Mouse (Mus musculus) intestine, embryonic 14.5 days (tissue): ENCODE results near the gene Runx2. TPM values are rescaled to one million over a fixed set of nuclear protein-coding genes. Genes with fewer than 3 reads are reported as not detected.

Experiments
- ATAC-seq: fragments of 200-750 bp; cut with Nextera tagmentation; replicated peaks from 2 replicates; pipeline ENCODE4 v1.8.0; 2017; ENCODE audit warnings: low read depth, moderate number of reproducible peaks, moderate TSS enrichment, moderate library complexity; ENCODE audit not compliant: low FRiP score, low TSS enrichment
- DNase-seq: peaks from one replicate; pipeline ENCODE4 v3.0.0-alpha.2; 2018; ENCODE audit warnings: low spot score
- H3K27ac ChIP-seq: fragments of 300-500 bp; sonication (generic); 2 replicates; pipeline ENCODE4 v1.5.1; 2014; ENCODE audit warnings: low read depth, mild to moderate bottlenecking, control low read depth
- H3K27me3 ChIP-seq: fragments of 300-500 bp; sonication (generic); replicated peaks from 2 replicates; pipeline ENCODE4 v1.6.1; 2014; ENCODE audit warnings: low read length, control low read depth; ENCODE audit not compliant: control insufficient read depth, insufficient read depth
- H3K36me3 ChIP-seq: fragments of 300-500 bp; sonication (generic); 2 replicates; pipeline ENCODE4 v1.6.1; 2014; ENCODE audit warnings: low read length, control low read depth; ENCODE audit not compliant: control insufficient read depth, insufficient read depth
- H3K4me1 ChIP-seq: fragments of 300-500 bp; sonication (generic); replicated peaks from 2 replicates; pipeline ENCODE4 v1.6.1; 2014; ENCODE audit warnings: low read length, control low read depth, mixed read lengths; ENCODE audit not compliant: control insufficient read depth, insufficient read depth
- H3K4me2 ChIP-seq: fragments of 300-500 bp; sonication (generic); 2 replicates; pipeline ENCODE4 v1.6.1; 2014; ENCODE audit warnings: low read length
- H3K4me3 ChIP-seq: fragments of 300-500 bp; sonication (generic); 2 replicates; pipeline ENCODE4 v1.5.1; 2014; ENCODE audit warnings: low read depth, low read length, control low read depth, mixed read lengths
- H3K9ac ChIP-seq: fragments of 300-500 bp; sonication (generic); 2 replicates; pipeline ENCODE4 v1.6.1; 2014; ENCODE audit warnings: mild to moderate bottlenecking, low read length
- H3K9me3 ChIP-seq: fragments of 300-500 bp; sonication (generic); 2 replicates; pipeline ENCODE4 v1.6.1; 2016; ENCODE audit warnings: low read length, control low read depth; ENCODE audit not compliant: control insufficient read depth
- WGBS: fragments of 180-500 bp; shearing (Covaris S2); extraction: QIAGEN DNeasy Blood & Tissue Kit; methylation state at CpG from one replicate; pipeline ENCODE4 v1.1.7; 2014; 5-methylcytosine and 5-hydroxymethylcytosine counted together
- polyA plus RNA-seq: library from polyadenylated mRNA; unstranded; fragments of >200 nt; fragmentation: Nextera tagmentation; extraction: Ambion mirVana; gene quantifications from 2 replicates; pipeline ENCODE4 v1.2.1, GENCODE M21; 2014

Runx2 gene
- polyA plus RNA-seq, 1 experiment from 2014 or later, result 1.1 TPM

DNA sequence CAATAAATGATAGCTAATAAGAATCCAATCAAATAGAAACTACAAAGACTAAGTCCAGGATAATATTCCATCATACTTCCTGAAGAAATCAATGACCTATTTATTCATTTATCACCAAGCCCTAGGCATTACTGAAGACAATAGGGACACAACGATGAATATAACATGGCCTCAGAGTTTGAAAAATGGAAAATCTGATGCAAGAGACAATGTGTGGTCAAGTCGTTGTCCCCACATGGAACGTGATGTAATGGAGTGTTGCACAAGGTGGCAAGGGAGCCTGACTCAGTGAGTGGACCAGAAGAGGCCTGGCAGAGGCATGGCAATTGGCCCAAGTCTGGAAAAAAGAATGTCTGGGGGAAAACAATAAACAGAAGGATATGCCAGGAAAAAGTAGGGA lies 161.5 kb downstream of the Runx2 start:
- H3K4me2 ChIP-seq, result no peak overlapping the region

DNA sequence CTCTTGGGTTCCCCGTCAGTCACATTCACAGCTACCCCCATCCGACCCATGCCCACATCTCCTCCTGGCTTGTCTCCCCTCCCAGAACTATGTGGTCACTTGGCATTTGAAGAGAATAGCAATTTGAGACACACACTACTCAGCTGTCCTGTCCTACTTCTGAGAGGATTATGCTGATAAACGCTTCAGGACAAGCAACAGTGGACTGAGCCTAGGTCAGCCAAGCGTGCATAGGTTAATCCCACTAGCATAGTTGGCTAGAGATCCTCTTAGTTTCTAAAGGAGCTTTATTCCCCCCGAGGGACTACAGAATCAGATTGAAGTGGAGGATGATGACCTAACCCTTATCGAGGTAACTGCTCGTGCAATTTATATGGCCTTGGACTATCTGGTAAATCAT lies 162.5 kb downstream of the Runx2 start:
- H3K4me2 ChIP-seq, result no peak overlapping the region
- H3K9me3 ChIP-seq, result no peaks in the 10 kb centered on the region
- H3K9ac ChIP-seq, result no peak overlapping the region
- no peak overlapping the region for H3K4me3 ChIP-seq
- 88% methylated on average over 7 of the region's 7 CpGs for WGBS
- H3K4me1 ChIP-seq, result no peaks in the 10 kb centered on the region
- ATAC-seq (no peak), DNase-seq (no peak)
- H3K36me3 ChIP-seq, result no peaks in the 10 kb centered on the region
- no peaks in the 10 kb centered on the region for H3K27me3 ChIP-seq
- H3K27ac ChIP-seq, result no peak overlapping the region

More for the DNA sequence above, 161.5 kb downstream of the Runx2 start:
- H3K36me3 ChIP-seq, result no peaks in the 10 kb centered on the region
- H3K27ac ChIP-seq, result no peak overlapping the region
- ATAC-seq (no peak), DNase-seq (no peak)
- H3K9me3 ChIP-seq, result no peaks in the 10 kb centered on the region
- H3K27me3 ChIP-seq, result no peaks in the 10 kb centered on the region
- no peaks in the 10 kb centered on the region for H3K4me1 ChIP-seq
- no peak overlapping the region for H3K4me3 ChIP-seq
- WGBS, result 91% methylated on average over 3 of the region's 3 CpGs
- H3K9ac ChIP-seq, result no peak overlapping the region

DNA sequence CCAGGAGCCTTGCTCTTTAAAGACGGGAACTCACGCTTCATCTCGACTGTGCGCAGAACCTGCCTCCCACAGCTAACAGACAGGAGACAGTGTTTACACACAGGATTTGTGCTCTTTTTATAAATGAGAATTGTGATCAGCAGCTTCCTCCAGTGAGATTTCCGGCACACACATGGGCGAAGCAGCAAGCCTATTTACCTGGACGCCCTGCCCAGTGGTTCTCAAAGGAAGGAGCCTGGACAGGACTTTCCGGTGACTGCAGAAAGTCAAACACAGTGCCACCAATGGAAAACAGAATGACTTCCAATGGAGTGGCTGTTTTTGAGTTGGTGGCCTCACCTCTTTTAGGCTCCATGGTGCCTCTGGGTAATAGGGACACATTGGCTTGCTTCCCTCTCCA lies 163.0 kb downstream of the Runx2 start:
- no peak overlapping the region for H3K4me2 ChIP-seq
- no peak overlapping the region for H3K27ac ChIP-seq
- no peaks in the 10 kb centered on the region for H3K4me1 ChIP-seq
- no peaks in the 10 kb centered on the region for H3K9me3 ChIP-seq
- ATAC-seq (no peak), DNase-seq (no peak)
- no peak overlapping the region for H3K9ac ChIP-seq
- WGBS, result 72% methylated on average over 8 of the region's 8 CpGs
- no peaks in the 10 kb centered on the region for H3K27me3 ChIP-seq
- no peaks in the 10 kb centered on the region for H3K36me3 ChIP-seq
- H3K4me3 ChIP-seq, result no peak overlapping the region

DNA sequence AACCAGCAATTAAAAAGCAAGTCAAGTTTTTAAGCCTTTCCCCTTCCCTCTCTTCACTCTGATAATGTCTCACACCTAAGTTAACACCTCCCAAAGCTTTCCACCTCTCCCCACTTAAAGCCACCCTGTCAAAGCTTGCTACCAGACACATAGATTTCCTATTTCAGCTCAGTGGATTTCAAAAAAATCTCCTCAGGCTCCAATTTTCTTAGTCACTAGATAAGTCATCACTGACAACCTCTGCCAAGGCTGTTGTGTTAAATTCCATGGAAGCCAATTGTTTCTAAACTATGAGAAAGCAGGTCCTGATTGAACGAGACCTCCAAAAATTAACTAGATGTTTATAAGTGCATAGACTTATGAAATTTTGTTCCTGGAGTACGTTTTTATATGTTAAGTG lies 164.2 kb downstream of the Runx2 start:
- ATAC-seq, result no peak
- H3K36me3 ChIP-seq, result no peaks in the 10 kb centered on the region
- no peak for DNase-seq
- no peaks in the 10 kb centered on the region for H3K4me1 ChIP-seq
- 88% methylated on average over 2 of the region's 2 CpGs for WGBS
- no peak overlapping the region for H3K4me2 ChIP-seq
- no peaks in the 10 kb centered on the region for H3K9me3 ChIP-seq
- no peak overlapping the region for H3K9ac ChIP-seq
- H3K4me3 ChIP-seq, result no peak overlapping the region
- H3K27ac ChIP-seq, result no peak overlapping the region
- H3K27me3 ChIP-seq, result no peaks in the 10 kb centered on the region

DNA sequence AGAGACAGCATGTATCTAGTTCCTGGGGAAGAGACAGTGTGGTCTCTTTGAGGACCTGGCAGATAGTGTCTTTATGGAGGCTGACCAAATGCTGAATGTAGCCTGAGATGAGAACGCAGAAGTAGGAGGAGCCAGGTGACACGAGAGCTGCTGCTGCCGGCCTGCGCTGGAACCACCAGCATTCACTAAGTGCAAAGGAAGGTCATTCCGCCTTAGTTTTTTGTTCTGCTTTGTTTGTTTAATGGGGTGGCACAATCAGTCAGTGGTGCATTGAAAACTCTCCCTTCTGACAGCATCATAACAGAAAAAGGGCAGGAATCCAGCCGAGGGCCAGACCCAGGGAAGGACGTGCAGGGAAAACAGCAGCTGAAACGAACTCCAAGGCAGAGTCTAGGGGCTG lies 165.5 kb downstream of the Runx2 start:
- no peaks in the 10 kb centered on the region for H3K4me1 ChIP-seq
- ATAC-seq, result no peak
- H3K4me3 ChIP-seq, result no peak overlapping the region
- no peak for DNase-seq
- H3K9ac ChIP-seq, result no peak overlapping the region
- 35% methylated on average over 8 of the region's 8 CpGs for WGBS
- H3K9me3 ChIP-seq, result no peaks in the 10 kb centered on the region
- H3K27me3 ChIP-seq, result no peaks in the 10 kb centered on the region
- H3K27ac ChIP-seq, result no peak overlapping the region
- H3K36me3 ChIP-seq, result no peaks in the 10 kb centered on the region
- no peak overlapping the region for H3K4me2 ChIP-seq

DNA sequence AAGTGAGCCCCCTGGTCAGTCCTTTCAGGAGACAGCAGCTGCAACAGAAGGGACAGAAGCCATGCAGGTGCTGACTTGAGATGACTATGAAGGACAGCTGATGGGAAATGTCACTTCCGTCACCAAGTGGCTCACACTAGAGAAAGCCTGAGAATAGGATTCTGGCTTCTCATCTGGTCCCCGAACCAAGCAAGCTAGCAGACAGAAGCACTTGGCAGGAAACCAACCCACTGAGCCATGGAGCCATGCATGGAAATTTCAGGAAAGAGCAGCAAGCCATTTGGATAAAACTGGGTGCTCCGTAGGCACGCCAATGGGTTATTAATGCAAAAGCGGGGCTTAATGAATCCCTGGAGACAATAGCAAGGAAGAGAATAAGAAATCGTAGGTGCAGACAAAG lies 166.7 kb downstream of the Runx2 start:
- no peak overlapping the region for H3K27ac ChIP-seq
- WGBS, result 92% methylated on average over 6 of the region's 6 CpGs
- no peaks in the 10 kb centered on the region for H3K9me3 ChIP-seq
- H3K4me3 ChIP-seq, result no peak overlapping the region
- no peaks in the 10 kb centered on the region for H3K36me3 ChIP-seq
- ATAC-seq (no peak), DNase-seq (no peak)
- H3K27me3 ChIP-seq, result no peaks in the 10 kb centered on the region
- no peaks in the 10 kb centered on the region for H3K4me1 ChIP-seq
- H3K9ac ChIP-seq, result no peak overlapping the region
- H3K4me2 ChIP-seq, result no peak overlapping the region

DNA sequence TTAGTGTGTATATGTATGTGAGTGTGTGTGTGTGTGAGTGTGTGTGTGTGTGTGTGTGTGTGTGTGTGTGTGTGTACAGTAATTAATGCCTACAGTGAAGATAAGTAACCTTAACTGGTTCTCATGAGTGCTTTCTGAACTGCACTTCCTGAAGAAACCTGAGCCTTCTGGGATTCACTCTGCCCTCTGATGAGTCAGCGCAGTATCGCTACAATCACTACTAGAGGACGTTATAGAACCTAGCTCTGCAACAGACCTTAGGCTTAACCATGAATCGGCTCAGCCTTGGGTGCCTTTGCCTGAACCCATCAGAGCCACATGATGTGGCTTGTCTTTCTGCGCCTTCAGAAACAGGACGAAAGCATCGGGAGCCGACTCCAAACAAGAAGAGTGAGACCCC lies 169.5 kb downstream of the Runx2 start:
- H3K9ac ChIP-seq, result no peak overlapping the region
- no peaks in the 10 kb centered on the region for H3K9me3 ChIP-seq
- no peak overlapping the region for H3K4me2 ChIP-seq
- H3K36me3 ChIP-seq, result no peaks in the 10 kb centered on the region
- H3K27ac ChIP-seq, result no peak overlapping the region
- DNase-seq, result no peak
- ATAC-seq, result no peak
- H3K4me1 ChIP-seq, result no peaks in the 10 kb centered on the region
- H3K27me3 ChIP-seq, result no peaks in the 10 kb centered on the region
- 84% methylated on average over 8 of the region's 8 CpGs for WGBS
- no peak overlapping the region for H3K4me3 ChIP-seq

DNA sequence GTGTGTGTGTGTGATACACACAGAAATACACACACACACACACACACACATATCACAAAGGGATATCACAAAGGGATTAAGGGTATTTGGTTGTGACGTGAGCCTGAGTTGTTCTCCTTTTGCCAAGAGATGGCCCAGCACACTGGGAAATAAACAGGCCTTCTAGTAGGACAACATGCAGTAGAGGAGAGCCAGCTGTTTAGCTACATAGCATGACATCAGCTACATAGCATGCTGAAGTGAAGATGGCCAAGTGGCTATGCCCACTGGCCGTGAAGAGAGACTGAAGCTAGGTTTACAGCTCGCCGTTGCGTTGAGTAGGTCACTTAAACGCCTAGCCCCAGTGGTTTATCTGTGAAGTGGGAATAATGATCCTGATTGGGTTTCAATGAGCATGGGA lies 171.3 kb downstream of the Runx2 start:
- H3K4me1 ChIP-seq, result no peaks in the 10 kb centered on the region
- H3K27ac ChIP-seq, result no peak overlapping the region
- 88% methylated on average over 6 of the region's 6 CpGs for WGBS
- H3K4me3 ChIP-seq, result no peak overlapping the region
- H3K36me3 ChIP-seq, result no peaks in the 10 kb centered on the region
- no peaks in the 10 kb centered on the region for H3K9me3 ChIP-seq
- no peak for ATAC-seq
- H3K4me2 ChIP-seq, result no peak overlapping the region
- H3K27me3 ChIP-seq, result no peaks in the 10 kb centered on the region
- DNase-seq, result no peak
- no peak overlapping the region for H3K9ac ChIP-seq

DNA sequence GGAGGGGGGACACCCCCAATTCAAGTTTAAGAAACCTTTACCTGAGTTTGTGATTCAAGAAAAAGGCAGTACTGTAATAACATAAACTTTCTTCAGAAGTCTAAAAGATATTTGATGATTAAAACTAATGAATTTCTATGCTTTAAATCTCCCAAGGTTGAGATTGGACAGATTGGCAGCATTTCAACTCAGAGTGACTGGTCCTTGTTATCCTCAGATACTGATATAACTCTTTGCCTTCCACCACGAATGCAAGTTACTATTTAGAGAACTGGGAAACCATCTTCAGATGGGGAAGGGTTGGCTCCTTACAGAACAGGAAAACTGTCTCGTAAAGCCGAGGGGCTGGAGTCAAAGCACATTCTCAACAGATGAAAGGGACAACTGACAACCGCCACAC lies 172.5 kb downstream of the Runx2 start:
- WGBS, result 73% methylated on average over 4 of the region's 4 CpGs
- H3K4me1 ChIP-seq, result no peaks in the 10 kb centered on the region
- H3K4me3 ChIP-seq, result no peak overlapping the region
- H3K27me3 ChIP-seq, result no peaks in the 10 kb centered on the region
- DNase-seq (no peak), ATAC-seq (no peak)
- no peaks in the 10 kb centered on the region for H3K9me3 ChIP-seq
- H3K4me2 ChIP-seq, result no peak overlapping the region
- H3K36me3 ChIP-seq, result no peaks in the 10 kb centered on the region
- H3K9ac ChIP-seq, result no peak overlapping the region
- H3K27ac ChIP-seq, result no peak overlapping the region
